Mouse (Mus musculus) lung, embryonic 14.5 days (tissue): Measurements from ENCODE around the gene Gprin2. TPM values are rescaled to one million over a fixed set of nuclear protein-coding genes. Genes with fewer than 3 reads are reported as not detected.

Experiments
- ATAC-seq: fragments of 200-750 bp; cut with Nextera tagmentation; 2 replicates; pipeline ENCODE4 v1.8.0; 2017; ENCODE audit warnings: mild to moderate bottlenecking, moderate TSS enrichment, moderate library complexity; ENCODE audit not compliant: insufficient read depth
- DNase-seq: peaks from one replicate; pipeline ENCODE4 v3.0.0-alpha.2; 2015
- H3K27ac ChIP-seq: fragments of 300-500 bp; sonication (generic); 2 replicates; pipeline ENCODE4 v1.5.1; 2014; ENCODE audit warnings: low read depth, mild to moderate bottlenecking, moderate library complexity
- H3K27me3 ChIP-seq: fragments of 300-500 bp; sonication (generic); 2 replicates; pipeline ENCODE4 v1.6.1; 2014; ENCODE audit warnings: low read length, control low read depth; ENCODE audit not compliant: insufficient read depth
- H3K36me3 ChIP-seq: fragments of 300-500 bp; sonication (generic); 2 replicates; pipeline ENCODE4 v1.6.1; 2014; ENCODE audit warnings: control low read depth; ENCODE audit not compliant: insufficient read depth
- H3K4me1 ChIP-seq: fragments of 300-500 bp; sonication (generic); 2 replicates; pipeline ENCODE4 v1.6.1; 2014; ENCODE audit warnings: antibody characterized with exemption, control low read depth; ENCODE audit not compliant: insufficient read depth
- H3K4me2 ChIP-seq: fragments of 300-500 bp; sonication (generic); 2 replicates; pipeline ENCODE4 v1.6.1; 2014; ENCODE audit warnings: mild to moderate bottlenecking
- H3K4me3 ChIP-seq: fragments of 300-500 bp; sonication (generic); 2 replicates; pipeline ENCODE4 v1.5.1; 2014; ENCODE audit warnings: low read depth, low read length
- H3K9ac ChIP-seq: fragments of 300-500 bp; sonication (generic); 2 replicates; pipeline ENCODE4 v1.6.1; 2014
- H3K9me3 ChIP-seq: fragments of 300-500 bp; sonication (generic); 2 replicates; pipeline ENCODE4 v1.6.1; 2016; ENCODE audit warnings: low read depth, low read length, control low read depth
- CTCF ChIP-seq: IDR thresholded peaks from 2 replicates; pipeline ENCODE4 v1.5.1; 2016; ENCODE audit warnings: antibody characterized with exemption, low read depth
- WGBS: fragments of 180-500 bp; shearing (Covaris S2); extraction: QIAGEN DNeasy Blood & Tissue Kit; methylation state at CpG from one replicate; pipeline ENCODE4 v1.1.7; 2014; 5-methylcytosine and 5-hydroxymethylcytosine counted together
- polyA plus RNA-seq: library from polyadenylated mRNA; unstranded; fragments of >200 nt; fragmentation: Nextera tagmentation; extraction: Ambion mirVana; gene quantifications from 2 replicates; pipeline ENCODE4 v1.2.1, GENCODE M21; 2014

Gprin2 gene
- polyA plus RNA-seq, 1 experiment from 2014 or later = 0.18 TPM

DNA sequence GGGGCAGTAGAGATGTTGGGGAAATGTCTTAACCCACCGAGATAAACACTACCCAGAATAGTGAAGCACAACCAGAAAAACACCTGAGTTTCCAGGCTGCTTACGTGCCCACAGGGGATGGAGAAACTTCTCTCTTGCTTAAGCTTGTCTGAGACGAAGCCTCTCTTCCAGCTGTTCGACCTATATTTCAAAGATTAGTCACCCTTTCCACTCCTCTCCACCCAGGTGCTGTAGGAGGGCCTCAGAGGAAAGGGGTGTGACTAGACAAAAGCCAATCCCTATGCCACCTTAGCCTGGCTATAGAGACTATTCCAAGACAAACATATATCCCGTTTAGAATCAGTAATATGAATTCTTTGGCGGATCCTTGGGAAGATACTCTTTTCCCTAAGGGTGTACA is 6.5 kb upstream of the Gprin2 start:
- no peak for ATAC-seq
- H3K36me3 ChIP-seq = no peaks in the 10 kb centered on the region
- 72% methylated on average over 6 of the region's 6 CpGs for WGBS

DNA sequence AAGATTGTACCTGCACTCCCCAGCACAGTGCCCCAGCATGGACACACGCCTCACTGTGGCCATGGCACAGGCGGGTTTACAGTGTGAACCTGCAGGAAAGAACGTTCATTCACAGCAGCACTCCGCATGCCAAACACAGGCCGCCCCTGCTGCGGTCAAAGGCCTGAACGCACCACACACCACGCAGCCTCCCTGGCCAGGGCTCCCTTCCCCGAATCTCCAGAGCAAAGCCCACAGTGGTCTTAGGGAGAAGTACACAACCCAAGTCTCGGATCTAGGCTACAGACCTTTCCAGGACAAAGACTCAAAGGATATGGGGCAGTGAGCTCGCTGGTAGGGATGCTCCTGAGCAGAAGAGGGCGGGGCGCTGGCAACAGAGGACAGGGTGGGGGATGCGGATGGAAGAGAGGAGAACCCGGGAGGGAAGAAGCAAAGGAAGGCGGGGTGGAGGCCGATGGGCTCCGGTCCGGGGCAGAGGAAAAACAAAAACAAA is 669 bp downstream of the Gprin2 start:
- TF ChIP-seq CTCF = no peak
- H3K9me3 ChIP-seq = no peaks in the 10 kb centered on the region
- ATAC-seq (peak; percentile 70; the same call in 1 of the 2 replicates), DNase-seq (peak; percentile 39)
- no peaks in the 10 kb centered on the region for H3K4me1 ChIP-seq
- no peak overlapping the region for H3K27ac ChIP-seq
- 0 out of 2 replicates have a peak, but pooled peaks cover 2% of the 10 kb centered on the region for H3K27me3 ChIP-seq
- no peaks in the 10 kb centered on the region for H3K36me3 ChIP-seq
- H3K4me3 ChIP-seq = peak overlapping the region; percentile 63
- whole genome bisulfite sequencing = 5% methylated on average over 19 of the region's 19 CpGs
- H3K4me2 ChIP-seq = peak overlapping the region; percentile 99
- H3K9ac ChIP-seq = peak overlapping the region; percentile 50

More for the DNA sequence above, 6.5 kb upstream of the Gprin2 start:
- Histone ChIP-seq H3K9ac (no peak overlapping the region), H3K4me1 (no peaks in the 10 kb centered on the region), H3K27me3 (no peaks in the 10 kb centered on the region), H3K27ac (no peak overlapping the region), H3K4me2 (no peak overlapping the region), H3K9me3 (no peaks in the 10 kb centered on the region), H3K4me3 (no peak overlapping the region)
- no peak for TF ChIP-seq CTCF
- DNase-seq = no peak

DNA sequence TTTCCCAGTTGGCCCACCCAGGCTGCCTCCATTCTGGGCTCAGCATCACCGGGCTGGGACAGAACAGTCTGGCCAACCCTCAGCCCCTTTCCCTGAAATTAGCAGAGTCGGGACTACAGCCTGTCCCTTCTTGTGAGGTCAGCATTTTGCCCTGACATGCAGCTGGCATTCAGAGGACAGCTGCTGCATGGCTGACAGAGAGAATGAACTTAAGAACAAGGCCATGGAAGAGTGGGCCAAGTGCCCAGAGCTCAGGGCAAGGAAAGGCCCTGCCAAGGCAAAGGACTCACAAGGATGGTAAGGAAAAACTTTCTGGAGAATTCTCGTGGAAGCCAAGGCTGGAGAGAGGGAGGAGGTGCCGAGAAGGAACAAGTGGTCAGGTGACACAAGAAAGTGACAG is 4.7 kb downstream of the Gprin2 start:
- no peaks in the 10 kb centered on the region for H3K9me3 ChIP-seq
- no peak overlapping the region for H3K27ac ChIP-seq
- H3K9ac ChIP-seq = no peak overlapping the region
- H3K36me3 ChIP-seq = no peaks in the 10 kb centered on the region
- 29% methylated on average over 4 of the region's 4 CpGs for WGBS
- H3K4me3 ChIP-seq = no peak overlapping the region
- TF ChIP-seq CTCF = no peak
- no peak overlapping the region for H3K4me2 ChIP-seq
- 0 out of 2 replicates have a peak, but pooled peaks cover 2% of the 10 kb centered on the region for H3K27me3 ChIP-seq
- no peaks in the 10 kb centered on the region for H3K4me1 ChIP-seq
- no peak for ATAC-seq
- no peak for DNase-seq

DNA sequence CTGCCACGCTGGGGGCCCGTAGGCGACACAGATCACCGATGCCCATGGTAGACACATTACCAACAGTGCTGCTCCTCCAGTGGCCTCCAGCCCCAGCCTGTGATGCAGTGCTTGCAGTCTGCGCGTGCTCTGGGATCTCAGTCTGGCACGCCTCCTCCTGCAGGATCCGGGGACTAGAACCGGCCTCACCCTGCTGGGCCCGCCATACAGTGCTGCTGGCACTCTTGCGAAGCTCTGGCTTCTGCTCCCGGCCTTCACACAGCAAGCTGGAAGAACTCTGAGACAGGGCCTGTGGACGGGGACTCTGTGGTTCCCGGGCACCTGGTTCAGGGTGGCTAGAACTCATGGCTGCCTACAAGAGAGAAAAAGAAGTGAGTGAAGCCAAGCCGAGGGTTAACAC is 6.0 kb downstream of the Gprin2 start:
- no peak overlapping the region for H3K9ac ChIP-seq

DNA sequence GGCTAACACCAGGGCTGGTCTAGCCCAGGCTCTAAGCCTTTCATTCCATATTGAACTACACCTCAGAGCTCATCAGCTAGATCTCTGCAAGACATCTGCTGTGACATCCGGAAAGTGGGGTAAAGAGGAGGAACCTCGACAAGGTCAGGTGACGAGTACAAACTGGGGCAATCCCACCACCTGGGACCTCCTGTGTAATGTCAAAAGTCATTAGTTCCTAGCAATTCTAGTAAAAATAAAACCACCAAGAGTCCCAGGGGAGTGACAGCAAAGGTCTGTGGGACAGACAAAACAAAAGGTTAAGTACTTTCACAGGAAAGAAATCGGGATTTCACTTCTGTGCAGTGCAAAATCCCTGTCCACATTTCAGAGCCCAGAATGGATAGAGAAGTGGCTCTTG is 7.6 kb downstream of the Gprin2 start:
- Histone ChIP-seq H3K4me1 (no peaks in the 10 kb centered on the region), H3K9ac (no peak overlapping the region), H3K4me3 (no peak overlapping the region), H3K9me3 (no peaks in the 10 kb centered on the region), H3K36me3 (no peaks in the 10 kb centered on the region), H3K27ac (no peak overlapping the region), H3K27me3 (no peaks in the 10 kb centered on the region), H3K4me2 (no peak overlapping the region)
- 73% methylated on average over 4 of the region's 4 CpGs for WGBS
- ATAC-seq (no peak), DNase-seq (no peak)
- TF ChIP-seq CTCF = no peak

More for the DNA sequence above, 6.0 kb downstream of the Gprin2 start:
- DNase-seq (no peak), ATAC-seq (no peak)
- H3K4me3 ChIP-seq = no peak overlapping the region
- H3K36me3 ChIP-seq = no peaks in the 10 kb centered on the region
- TF ChIP-seq CTCF = no peak
- H3K4me1 ChIP-seq = no peaks in the 10 kb centered on the region
- WGBS = 83% methylated on average over 15 of the region's 15 CpGs
- H3K27me3 ChIP-seq = no peaks in the 10 kb centered on the region
- H3K9me3 ChIP-seq = no peaks in the 10 kb centered on the region
- H3K27ac ChIP-seq = no peak overlapping the region
- no peak overlapping the region for H3K4me2 ChIP-seq

DNA sequence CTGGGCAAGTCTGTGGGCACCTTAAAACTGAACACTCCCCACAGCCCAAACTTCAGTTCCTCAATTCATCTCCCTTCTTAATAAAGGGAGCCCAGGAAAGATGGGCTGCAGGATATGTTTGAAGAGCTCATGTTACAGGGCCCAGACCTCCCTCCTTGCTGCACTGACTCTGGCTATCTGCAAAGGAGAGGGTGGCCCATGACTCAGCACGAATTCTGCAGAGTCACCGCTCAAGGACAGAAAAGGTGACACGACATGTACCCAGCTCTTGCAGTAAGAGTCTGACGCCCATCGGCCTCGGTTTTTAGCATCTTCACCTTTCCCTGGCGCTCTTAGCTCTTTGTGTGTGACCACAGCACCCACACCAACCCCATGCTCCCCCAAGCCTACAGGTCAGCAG is 11.1 kb downstream of the Gprin2 start:
- no peak for TF ChIP-seq CTCF
- no peak for ATAC-seq
- WGBS = 60% methylated on average over 7 of the region's 7 CpGs
- H3K4me3 ChIP-seq = no peak overlapping the region
- H3K4me1 ChIP-seq = no peaks in the 10 kb centered on the region
- no peak overlapping the region for H3K27ac ChIP-seq
- no peaks in the 10 kb centered on the region for H3K36me3 ChIP-seq
- no peak overlapping the region for H3K4me2 ChIP-seq
- no peaks in the 10 kb centered on the region for H3K27me3 ChIP-seq
- DNase-seq = no peak
- no peak overlapping the region for H3K9ac ChIP-seq
- H3K9me3 ChIP-seq = no peaks in the 10 kb centered on the region

DNA sequence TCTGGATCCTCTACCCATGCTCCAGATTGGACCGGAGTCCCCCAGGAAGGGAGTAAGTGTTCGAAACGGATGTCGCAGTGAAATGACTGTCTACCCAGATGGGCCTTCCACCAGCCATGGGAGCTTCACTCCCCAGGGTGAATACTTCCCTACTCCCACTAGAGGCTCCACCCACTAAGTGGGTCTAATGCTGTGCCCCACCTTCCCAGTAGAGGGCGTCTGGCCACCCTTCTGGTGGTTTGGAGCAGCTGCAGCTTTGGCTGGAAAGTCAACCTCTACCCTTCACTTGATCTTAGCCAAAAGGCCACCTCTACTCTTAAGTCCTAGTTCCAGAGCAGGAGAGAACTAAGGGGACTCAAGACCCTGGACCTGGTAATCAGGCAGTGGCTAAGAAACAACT is 12.8 kb downstream of the Gprin2 start:
- 67% methylated on average over 5 of the region's 5 CpGs for WGBS
- Histone ChIP-seq H3K36me3 (no peaks in the 10 kb centered on the region), H3K4me2 (no peak overlapping the region), H3K27me3 (no peaks in the 10 kb centered on the region), H3K9ac (no peak overlapping the region), H3K4me3 (no peak overlapping the region), H3K4me1 (no peaks in the 10 kb centered on the region), H3K9me3 (no peaks in the 10 kb centered on the region), H3K27ac (no peak overlapping the region)
- DNase-seq (peak; percentile 67), ATAC-seq (no peak)
- TF ChIP-seq CTCF = peak; percentile 71

DNA sequence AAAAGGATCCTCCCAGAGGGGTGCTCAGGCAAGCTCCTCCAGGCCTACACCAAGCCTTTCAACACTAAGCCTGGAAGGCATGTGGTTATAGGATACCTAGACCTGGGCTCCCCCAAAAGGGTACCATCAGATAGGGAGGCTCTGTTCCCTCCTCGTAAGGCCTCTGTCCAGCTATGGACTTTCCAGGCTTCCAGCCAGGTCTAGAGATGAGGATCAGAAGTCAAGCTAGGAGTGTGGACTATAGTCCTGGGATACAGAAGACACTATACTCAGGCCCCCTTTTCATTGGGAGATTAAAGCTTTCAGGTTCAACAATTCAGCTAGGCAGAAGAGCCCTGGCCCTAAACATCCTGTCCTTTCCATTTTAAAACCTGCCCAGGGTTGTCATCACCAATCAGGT is 18.4 kb downstream of the Gprin2 start:
- no peaks in the 10 kb centered on the region for H3K36me3 ChIP-seq
- no peak for ATAC-seq
- H3K4me2 ChIP-seq = no peak overlapping the region
- H3K4me3 ChIP-seq = no peak overlapping the region
- H3K27me3 ChIP-seq = no peaks in the 10 kb centered on the region
- TF ChIP-seq CTCF = no peak
- WGBS = 77% methylated on average over 1 of the region's 1 CpGs
- DNase-seq = no peak
- H3K27ac ChIP-seq = no peak overlapping the region
- no peak overlapping the region for H3K9ac ChIP-seq
- H3K4me1 ChIP-seq = no peaks in the 10 kb centered on the region
- no peaks in the 10 kb centered on the region for H3K9me3 ChIP-seq
